Mouse (Mus musculus): ENCODE measurements around the gene Rnf39.

Gene Rnf39

DNA sequence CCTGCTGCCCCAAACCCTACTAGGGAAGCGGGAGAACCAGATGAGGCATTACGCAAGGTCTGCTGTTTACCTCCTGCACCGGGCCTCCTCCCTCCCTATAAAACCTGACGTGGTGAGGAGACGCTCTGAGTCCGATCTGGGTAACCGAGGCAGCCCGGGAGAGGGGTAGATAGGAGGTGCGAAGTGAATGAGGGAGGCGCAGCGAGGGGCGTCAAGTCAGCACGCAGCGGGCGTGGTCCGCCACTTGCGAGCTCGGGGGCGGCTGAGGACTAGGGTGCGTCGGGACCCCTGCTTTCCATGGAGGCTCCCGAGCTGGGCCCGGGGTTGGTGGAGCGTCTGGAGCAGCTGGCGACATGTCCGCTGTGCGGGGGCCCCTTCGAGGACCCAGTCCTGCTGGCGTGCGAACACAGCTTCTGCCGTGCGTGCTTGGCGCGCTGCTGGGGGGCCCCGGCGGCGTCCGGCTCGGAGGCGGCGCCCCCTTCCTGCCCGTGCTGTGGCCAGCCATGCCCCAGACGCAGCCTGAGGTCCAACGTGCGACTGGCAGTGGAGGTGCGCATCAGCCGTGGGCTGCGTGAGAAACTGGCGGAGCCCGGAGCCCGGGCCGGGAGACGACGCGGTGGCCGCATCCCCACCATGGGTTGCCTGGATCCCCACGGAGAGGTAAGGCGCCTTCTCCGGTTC is at the start of gene Rnf39:
TSS of gene Rnf39 (plus strand) at position 128 of the 681 bp plus-strand sequence.
- ChIA-PET CTCF (interaction anchor here in 2 of 4 experiments (0.5 to 0.6 kb wide), 3 partner anchors 20 to 94 kb away, joined by 3 to 9 read pairs (median 3); no protein-coding TSS in a partner anchor), POLR2A (interaction anchor here (0.6 to 2.2 kb wide), 15 partner anchors 13 to 255 kb away, joined by 3 to 6 read pairs (median 4); partner anchors contain the start of genes Gabbr1 (in 2 of the 4), Znrd1 (in 1 of the 4) and Znrd1as (in 1 of the 4))

DNA sequence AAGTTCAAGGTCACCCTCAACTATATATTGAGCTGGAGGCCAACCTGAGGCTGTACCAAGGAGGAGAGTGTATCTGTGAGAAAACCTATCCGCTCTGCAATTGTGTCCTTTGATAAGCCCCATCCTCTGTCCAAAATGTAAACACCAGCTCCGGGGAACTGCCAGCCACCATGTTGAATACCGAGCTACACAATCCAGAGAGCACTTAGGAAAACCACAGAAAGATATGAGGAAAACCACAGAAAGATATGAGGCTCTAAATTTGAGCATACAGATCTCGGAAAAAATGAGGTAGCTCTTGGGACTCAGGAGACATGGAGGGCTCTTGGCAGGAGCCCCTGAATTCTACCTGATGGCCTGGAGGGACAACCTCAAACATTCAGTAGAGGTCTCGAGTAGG is 49.3 kb upstream of the Rnf39 start:
- CTCF ChIA-PET: interaction anchor here (0.7 to 4.2 kb wide), 24 partner anchors 10 to 876 kb away, joined by 3 to 32 read pairs (median 4); partner anchors contain the start of genes Gabbr1 (in 1 of the 4) and Trim26 (in 1 of the 4)

DNA sequence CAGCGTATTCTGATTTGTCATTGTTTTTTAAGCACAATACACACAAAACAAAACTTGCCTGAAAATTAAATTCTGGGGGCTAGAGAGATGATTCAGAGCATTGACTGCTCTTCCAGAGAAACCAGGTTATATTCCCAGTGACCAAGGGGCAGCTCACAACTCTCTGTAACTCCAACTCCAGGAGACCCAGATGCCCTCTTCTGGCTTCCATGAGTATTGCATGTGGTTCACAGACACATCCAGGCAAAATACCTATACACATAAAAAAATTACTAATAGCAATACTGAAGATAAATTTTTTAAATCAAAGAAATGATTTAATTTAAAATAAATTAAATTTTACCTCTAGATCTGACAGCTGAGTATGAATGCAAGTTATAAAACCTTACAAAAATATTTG is 46.1 kb upstream of the Rnf39 start:
- POLR2A ChIA-PET: interaction anchor here in 2 of 4 experiments (0.6 to 2.4 kb wide), 7 partner anchors 11 to 343 kb away, joined by 3 to 9 read pairs (median 4); partner anchors contain the start of gene Trim26 (in 1 of the 2)
- CTCF ChIA-PET: interaction anchor here (0.6 to 2.3 kb wide), 9 partner anchors 18 to 307 kb away, joined by 3 to 11 read pairs (median 4); no protein-coding TSS in a partner anchor

More for the DNA sequence above, 49.3 kb upstream of the Rnf39 start:
- POLR2A ChIA-PET: interaction anchor here (0.7 to 3.6 kb wide), 5 partner anchors 10 to 57 kb away, joined by 3 to 10 read pairs (median 4); partner anchors contain the start of genes Trim15 (in 1 of the 4) and Trim26 (in 1 of the 4)

DNA sequence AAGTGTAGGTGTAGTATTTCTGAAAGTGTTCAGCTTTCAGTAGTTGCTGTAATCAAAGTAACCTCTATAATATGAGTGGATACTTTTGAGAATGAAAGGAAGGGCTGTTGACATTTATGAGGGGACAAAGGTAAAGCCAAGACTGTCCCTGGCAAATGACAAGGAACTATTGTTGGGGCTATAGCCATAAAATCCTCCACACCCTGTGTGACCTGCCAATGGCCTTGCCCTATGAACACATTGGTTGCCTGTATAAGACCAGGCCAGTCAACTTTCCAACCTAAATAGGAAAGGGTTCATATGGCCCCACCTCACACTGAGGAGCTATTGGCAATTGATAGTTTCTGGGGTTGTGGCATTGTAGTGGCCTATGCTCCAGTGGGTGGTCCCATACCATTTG is 45.7 kb upstream of the Rnf39 start:
- CTCF ChIA-PET: interaction anchor here in 2 of 4 experiments (0.9 to 2.3 kb wide), 6 partner anchors 18 to 307 kb away, joined by 3 to 11 read pairs (median 5); no protein-coding TSS in a partner anchor
- POLR2A ChIA-PET: interaction anchor here in 3 of 4 experiments (0.5 to 2.4 kb wide), 8 partner anchors 10 to 346 kb away, joined by 3 to 9 read pairs (median 4); partner anchors contain the start of gene Trim26 (in 1 of the 3)

DNA sequence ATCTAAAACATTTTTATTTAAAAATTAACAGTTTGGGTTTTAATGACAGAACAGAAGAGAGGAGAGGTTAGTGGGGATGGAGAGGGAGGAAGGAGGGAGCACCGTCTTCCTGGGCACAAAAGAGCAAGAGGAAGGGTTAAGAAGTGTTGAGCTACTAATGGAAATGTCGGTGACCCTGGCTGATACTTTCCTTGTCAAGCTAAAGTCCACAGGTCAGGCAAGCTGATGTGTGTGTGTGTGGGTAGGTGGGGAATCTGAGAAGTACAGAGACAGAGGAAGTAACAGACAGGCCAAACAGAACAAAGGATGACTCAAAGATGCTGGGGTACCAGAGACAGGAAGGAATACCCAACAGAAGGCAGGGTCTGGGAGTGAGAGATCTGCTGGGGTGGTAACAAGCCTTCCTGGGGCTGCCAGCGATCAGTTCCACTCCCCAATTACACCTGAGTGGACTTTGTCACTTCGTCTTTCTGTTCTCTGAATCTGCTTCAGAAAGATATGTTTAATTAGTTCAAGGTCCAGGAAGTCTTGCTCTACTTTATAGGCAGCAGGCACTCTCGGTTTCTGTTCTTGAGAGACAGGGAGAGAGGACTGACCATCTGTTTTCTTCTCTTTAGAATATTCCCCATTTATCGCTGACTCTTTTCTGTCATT is 45.0 kb upstream of the Rnf39 start, which contains the start of gene Trim31:
TSS of gene Trim31 (plus strand) at position 567 of the 654 bp plus-strand sequence.
- POLR2A ChIA-PET: interaction anchor here in 3 of 4 experiments (0.5 to 2.4 kb wide), 5 partner anchors 9 to 346 kb away, joined by 3 to 6 read pairs (median 4); no protein-coding TSS in a partner anchor
- CTCF ChIA-PET: interaction anchor here in 3 of 4 experiments (0.6 to 1.6 kb wide), 4 partner anchors 14 to 306 kb away, joined by 3 to 8 read pairs (median 3); no protein-coding TSS in a partner anchor

DNA sequence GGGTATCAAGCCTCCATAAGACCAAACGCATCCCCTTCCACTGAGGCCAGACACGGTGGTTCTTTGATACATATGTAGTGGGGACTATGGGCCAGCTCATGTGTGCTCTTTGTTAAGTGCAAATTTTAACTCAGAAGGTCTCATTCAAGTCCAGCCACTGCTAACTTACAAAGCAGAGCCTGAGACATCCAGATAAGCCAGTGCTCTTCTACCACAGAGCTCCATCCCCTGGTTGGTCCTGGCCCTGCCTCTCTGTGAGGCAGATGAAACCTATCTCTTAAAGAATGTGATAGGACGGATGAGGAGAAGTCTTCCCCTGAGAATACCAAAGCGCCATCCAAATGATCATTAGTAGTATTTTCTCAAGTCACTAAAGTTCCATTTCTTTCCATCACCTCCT is 43.3 kb upstream of the Rnf39 start:
- ChIA-PET CTCF (interaction anchor here in 2 of 4 experiments (0.6 to 1.6 kb wide), 4 partner anchors 15 to 511 kb away, joined by 3 to 11 read pairs (median 5); partner anchors contain the start of gene Trim26 (in 1 of the 2)), POLR2A (interaction anchor here in 2 of 4 experiments (0.5 to 1.9 kb wide), 2 partner anchors 15 to 63 kb away, joined by 3 to 4 read pairs; partner anchors contain the start of gene Trim26 (in 1 of the 2))

DNA sequence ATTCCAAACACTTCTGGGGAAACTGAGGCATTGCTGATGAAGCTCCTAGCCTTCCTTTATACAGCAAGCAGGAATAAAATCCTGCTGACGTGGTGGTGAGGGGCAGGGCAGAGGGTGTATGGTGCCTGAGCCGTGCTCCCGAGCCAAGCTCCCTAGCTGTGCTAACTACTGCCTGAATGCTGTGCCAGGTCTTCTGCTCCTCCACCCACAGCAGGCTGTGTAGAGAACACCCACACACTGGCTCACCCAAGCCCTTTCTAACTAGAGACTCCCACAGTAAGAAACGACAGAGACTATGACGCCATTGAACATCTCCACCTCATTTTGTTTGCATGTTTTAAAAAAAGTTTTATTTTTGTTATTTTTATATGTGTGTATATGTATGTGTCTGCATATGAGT is 42.7 kb upstream of the Rnf39 start:
- CTCF ChIA-PET: interaction anchor here in 3 of 4 experiments (0.6 to 1.6 kb wide), 6 partner anchors 14 to 510 kb away, joined by 3 to 5 read pairs (median 4); no protein-coding TSS in a partner anchor
- POLR2A ChIA-PET: interaction anchor here in 2 of 4 experiments (0.5 to 1.9 kb wide), 2 partner anchors 14 to 63 kb away, joined by 3 to 4 read pairs; partner anchors contain the start of gene Trim26 (in 1 of the 2)

DNA sequence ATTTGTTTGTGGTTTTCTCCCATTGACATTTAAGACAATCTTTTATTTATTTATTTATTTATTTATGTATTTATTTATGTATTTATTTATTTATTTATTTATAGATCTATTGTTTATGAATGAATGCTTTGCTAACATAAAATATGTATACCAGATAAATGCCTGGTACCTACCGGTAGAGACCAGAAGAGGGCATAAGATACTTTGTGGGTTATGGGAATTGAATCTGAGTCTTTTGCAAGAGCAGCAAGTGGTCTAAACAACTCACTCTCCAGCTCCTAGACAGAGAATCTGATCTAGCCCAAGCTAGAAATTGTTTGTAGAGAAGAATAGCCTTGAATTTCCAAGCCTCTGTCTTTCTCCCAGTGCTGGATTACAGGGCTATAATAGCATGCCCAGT is 42.0 kb upstream of the Rnf39 start:
- CTCF ChIA-PET: interaction anchor here in 3 of 4 experiments (0.6 to 1.6 kb wide), 7 partner anchors 13 to 303 kb away, joined by 3 to 5 read pairs (median 3); no protein-coding TSS in a partner anchor
- POLR2A ChIA-PET: no interaction called here

DNA sequence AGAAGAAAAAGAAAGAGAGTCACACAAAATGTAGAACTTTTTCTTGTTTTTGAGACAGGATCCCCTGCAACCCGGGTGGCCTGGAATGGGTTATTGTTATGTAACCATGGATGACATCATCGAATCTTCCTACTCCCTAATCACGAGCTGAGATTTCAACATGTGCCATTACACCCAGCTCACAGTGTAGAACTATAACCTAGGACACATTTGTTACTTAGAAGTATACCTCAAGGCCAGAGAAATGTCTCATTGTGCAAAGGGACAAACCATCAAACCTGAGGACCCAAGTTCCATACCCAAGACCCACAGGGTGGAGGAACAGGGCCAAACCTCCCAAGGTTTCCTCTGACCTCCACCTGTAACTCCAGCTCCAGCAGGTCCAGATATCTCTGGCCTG is 39.1 kb upstream of the Rnf39 start:
- POLR2A ChIA-PET: interaction anchor here in 2 of 4 experiments (0.5 to 1.4 kb wide), 7 partner anchors 12 to 179 kb away, joined by 3 to 5 read pairs (median 4); partner anchors contain the start of gene H2-M5 (in 1 of the 2)

DNA sequence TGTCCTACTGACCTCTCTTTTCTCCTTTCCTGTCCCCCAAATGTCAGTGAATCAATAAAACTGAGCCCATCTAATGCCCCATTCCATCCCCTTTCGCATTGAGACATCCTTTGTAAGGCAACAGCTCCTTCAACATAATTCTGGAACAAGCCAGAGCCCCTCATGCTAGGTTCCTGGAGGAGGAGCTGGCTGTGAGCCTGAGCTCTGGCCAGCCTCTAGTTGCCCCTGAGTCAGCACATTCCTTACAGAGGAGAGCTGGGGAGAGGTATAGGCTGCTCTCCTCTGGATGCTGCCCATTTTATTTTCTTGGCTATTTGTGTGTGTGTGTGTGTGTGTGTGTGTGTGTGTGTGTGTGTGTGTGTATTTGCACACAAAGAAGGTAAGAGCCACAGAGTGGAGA is 34.5 kb upstream of the Rnf39 start:
- CTCF ChIA-PET: interaction anchor here in 2 of 4 experiments (0.5 to 1.0 kb wide), 2 partner anchors 15 to 308 kb away, joined by 3 to 8 read pairs; no protein-coding TSS in a partner anchor
- POLR2A ChIA-PET: interaction anchor here in 2 of 4 experiments (0.9 to 1.5 kb wide), 3 partner anchors 12 to 71 kb away, joined by 3 to 5 read pairs (median 4); partner anchors contain the start of gene Trim26 (in 1 of the 2)

More for the DNA sequence above, 39.1 kb upstream of the Rnf39 start:
- CTCF ChIA-PET: interaction anchor here (0.5 to 4.0 kb wide), 10 partner anchors 10 to 300 kb away, joined by 3 to 22 read pairs (median 7); no protein-coding TSS in a partner anchor

DNA sequence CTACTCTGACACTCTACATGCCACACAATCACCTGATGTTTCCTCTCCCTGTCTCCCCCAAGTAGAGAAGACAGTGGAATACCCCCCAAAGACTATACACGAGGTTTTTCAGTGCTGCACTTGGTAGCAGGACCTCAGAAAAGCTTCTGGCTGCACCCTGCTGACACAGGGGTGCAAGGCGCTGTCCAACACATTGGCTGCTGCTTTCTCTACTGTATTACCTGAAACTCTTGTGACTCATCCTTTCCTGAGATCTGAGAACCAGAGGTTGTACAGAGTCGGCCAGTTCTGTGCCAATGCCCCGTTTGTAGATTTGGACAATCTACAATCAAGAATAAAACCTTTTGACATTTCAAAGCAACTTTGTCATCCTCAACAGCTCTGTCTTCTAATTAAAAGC is 32.9 kb upstream of the Rnf39 start:
- POLR2A ChIA-PET: no interaction called here
- CTCF ChIA-PET: interaction anchor here in 2 of 4 experiments (0.5 to 1.1 kb wide), 3 partner anchors 63 to 174 kb away, joined by 6 read pairs; no protein-coding TSS in a partner anchor

DNA sequence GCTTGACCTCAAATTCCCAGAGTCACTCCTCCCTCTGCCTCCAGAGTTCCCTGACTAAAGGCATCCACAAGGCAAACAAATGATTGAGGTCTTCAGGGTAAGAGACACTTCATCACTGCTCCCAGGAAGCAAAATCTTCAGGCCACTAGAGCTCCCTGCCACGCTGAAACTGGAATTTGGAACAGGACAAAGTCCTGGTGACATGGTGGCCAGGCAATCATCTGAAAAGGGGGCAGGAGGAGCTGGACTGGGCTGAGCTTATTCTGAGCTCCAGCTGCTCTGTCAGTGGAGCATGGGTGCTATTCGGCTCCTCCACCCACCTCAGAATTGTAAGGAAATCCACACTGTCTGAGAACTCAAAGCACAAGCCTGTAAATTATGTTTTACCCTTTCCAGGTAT is 30.7 kb upstream of the Rnf39 start:
- CTCF ChIA-PET: interaction anchor here in 2 of 4 experiments (0.6 to 4.0 kb wide), 7 partner anchors 11 to 288 kb away, joined by 3 to 31 read pairs (median 3); partner anchors contain the start of gene Trim31 (in 1 of the 2)

DNA sequence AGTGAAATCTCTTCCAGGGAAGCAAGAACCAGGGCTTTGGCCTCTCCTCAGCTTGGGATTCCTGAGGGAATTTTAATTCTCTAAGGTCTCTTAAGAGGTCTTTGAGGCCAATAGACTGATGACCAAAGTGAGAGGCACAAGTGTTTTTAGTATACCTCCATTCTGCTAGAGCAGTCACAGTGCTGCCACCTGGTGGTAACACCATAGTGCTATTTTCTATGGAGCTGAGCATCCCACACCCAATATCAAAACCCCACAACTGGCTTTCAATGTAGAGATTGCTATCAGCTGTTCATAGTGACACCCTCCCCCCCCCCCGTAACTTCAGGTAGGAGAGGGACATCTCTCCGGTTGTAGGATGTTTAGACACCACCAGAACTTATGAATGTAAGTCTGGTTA is 28.6 kb upstream of the Rnf39 start:
- ChIA-PET CTCF (interaction anchor here (0.5 to 4.3 kb wide), 76 partner anchors 9 to 658 kb away, joined by 3 to 32 read pairs (median 4); partner anchors contain the start of genes Trim26 (in 3 of the 4) and H2-M5 (in 1 of the 4)), POLR2A (interaction anchor here (0.6 to 2.6 kb wide), 16 partner anchors 9 to 284 kb away, joined by 3 to 13 read pairs (median 3); no protein-coding TSS in a partner anchor)

More for the DNA sequence above, 30.7 kb upstream of the Rnf39 start:
- POLR2A ChIA-PET: interaction anchor here (0.6 to 2.2 kb wide), 5 partner anchors 12 to 172 kb away, joined by 3 to 8 read pairs (median 3); partner anchors contain the start of gene Trim31 (in 1 of the 4)

DNA sequence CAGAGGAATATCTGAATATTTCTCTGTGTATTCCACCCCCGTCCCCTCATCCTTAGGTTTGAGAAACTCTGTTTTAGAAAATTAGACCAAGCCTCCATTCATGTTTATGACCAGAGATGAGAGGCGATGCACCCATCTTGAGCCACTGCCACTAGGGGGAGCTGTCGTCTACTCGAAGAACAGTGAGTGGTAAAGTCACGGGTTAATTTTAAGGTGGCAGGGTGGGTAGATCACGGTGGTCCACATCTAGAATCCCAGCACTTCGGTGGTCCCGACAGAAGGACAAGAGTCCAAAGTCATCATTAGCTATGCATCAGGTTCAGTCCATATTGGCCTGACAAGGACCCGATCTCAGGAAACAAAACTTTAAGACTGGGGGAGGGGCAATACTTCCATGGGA is 27.6 kb upstream of the Rnf39 start:
- POLR2A ChIA-PET: interaction anchor here in 3 of 4 experiments (0.7 to 2.6 kb wide), 10 partner anchors 8 to 133 kb away, joined by 3 to 13 read pairs (median 4); partner anchors contain the start of gene Trim26 (in 1 of the 3)
- CTCF ChIA-PET: interaction anchor here (0.5 to 4.3 kb wide), 46 partner anchors 8 to 328 kb away, joined by 3 to 32 read pairs (median 5); partner anchors contain the start of genes H2-M5 (in 1 of the 4) and Trim26 (in 1 of the 4)

DNA sequence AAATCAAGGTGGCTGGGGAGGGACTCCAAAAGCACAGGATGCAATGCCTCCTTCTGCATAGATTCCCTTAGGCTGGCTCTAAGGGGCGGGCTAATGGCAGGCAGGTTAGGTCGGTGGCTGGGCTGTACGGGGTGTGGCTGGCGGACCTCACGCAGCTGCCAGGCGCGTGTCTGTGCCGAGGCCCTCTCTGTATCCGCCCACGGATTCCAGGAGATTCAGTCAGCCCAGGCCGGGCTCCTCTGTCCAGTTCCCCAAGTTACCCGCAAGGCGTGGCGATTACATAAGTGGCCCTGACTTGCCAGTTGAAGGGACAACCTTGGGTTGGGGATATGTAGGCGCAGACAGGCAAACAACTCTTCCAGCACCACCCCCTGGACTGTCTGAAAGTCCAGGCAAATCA is 22.5 kb upstream of the Rnf39 start:
- ChIA-PET POLR2A (interaction anchor here (0.5 to 2.8 kb wide), 17 partner anchors 10 to 130 kb away, joined by 3 to 10 read pairs (median 4); no protein-coding TSS in a partner anchor), CTCF (interaction anchor here in 3 of 4 experiments (0.7 to 1.5 kb wide), 5 partner anchors 97 to 283 kb away, joined by 3 to 6 read pairs (median 3); no protein-coding TSS in a partner anchor)

DNA sequence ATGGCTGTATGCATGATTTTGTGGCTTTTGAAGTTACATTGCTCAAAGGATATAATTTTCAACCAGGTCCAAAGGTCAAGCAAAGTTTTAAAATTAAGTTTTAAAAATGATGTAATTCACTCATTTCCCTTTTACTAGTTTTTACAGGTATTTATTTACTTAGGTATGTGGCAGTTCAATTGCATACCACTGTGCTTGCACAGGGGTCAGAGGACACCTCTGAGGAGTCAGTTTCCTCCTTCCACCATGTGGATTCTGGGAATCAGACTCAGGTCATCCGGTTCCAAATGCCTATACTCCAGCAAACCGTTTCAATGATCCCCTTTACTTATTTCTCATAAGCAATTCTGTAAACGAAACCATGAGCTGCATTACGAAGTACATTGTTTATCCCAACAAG is 20.0 kb upstream of the Rnf39 start:
- ChIA-PET POLR2A (interaction anchor here (0.8 to 3.5 kb wide), 44 partner anchors 8 to 275 kb away, joined by 3 to 19 read pairs (median 5); partner anchors contain the start of genes 2410137M14Rik (in 2 of the 4), Trim26 (in 2 of the 4), Gabbr1 (in 1 of the 4) and Rnf39 (in 1 of the 4)), CTCF (interaction anchor here in 3 of 4 experiments (0.5 to 2.0 kb wide), 10 partner anchors 8 to 281 kb away, joined by 3 to 31 read pairs (median 6); no protein-coding TSS in a partner anchor)
